Mouse (Mus musculus) B cell, adult 2 months (primary cell): ENCODE measurements around the gene Junb.

ENCODE experiments used
- DNase-seq, 2 experiments: peaks; one replicate each; pipeline ENCODE4 v3.0.0; 2022

Gene Junb

DNA sequence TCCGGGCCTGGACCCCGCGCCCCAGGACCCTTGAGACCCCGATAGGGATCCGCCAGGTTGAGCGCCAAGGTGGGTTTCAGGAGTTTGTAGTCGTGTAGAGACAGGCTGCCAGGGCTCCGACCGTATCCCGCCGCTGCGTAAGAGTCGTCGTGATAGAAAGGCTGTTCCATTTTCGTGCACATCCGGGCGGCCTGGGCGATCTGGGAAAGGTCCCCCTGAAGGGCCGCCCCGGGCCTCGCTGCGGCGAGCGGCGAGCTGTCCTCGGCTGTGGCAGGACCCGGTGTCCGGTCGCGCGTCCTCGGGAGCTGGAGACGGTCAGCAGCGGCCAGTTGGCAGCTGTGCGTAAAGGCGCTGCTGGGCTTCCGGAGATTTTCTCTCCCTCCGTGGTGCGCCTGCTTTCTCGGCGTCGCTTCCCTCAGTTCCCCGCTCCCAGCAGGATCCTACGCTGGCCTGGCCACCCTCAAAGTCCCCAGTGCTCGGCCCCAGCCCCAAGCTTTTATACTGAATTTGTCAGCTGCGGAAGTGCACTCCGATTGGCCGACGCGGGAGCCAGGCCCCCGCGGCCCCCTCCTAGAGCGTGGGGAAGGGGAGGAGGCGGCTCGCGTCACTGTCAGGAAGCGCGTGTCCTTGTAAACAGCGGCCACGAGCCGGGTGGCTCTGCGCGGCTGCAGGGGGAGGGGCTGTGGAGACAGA, at the start of gene Junb:
Gene Junb (minus strand): TSS at position 471 of the 693 bp plus-strand sequence.
- DNase-seq = peak; percentile 95 to 97

DNA sequence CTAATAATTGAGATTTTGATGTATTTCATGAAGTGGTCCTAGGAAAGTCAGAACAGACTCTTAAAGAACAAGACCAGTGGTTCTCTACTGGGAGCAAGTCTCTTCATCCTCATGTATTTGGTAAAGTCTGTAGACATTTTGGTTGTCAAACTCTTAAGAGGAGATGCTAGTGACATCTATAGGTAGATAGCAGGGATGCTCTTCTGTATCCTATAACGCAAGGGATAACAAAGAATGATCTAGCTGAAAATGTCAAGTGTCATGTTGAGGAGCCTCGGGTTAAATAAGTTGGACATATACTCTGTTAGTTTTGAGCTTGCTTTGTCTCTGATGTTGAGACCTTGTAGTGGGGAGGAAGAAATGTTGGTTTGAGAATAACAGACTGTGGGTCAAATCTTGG, 49.4 kb upstream of the Junb start:
- DNase-seq = no peak

DNA sequence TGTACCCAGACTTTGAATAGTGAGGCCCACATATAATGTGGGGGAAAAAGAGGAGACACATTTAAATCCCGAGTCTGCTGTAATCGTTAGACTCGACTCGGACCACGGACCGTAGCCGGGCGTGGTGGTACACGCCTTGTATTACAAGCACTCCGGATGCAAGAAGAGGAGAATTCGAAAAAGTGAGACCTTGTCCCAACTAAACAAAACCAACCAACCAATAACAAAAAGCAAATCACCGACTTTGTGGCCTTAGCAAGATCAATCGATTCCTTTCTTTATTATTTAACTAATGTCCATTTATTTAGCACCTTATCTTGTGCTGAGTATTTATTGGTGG, 49.0 kb upstream of the Junb start:
- DNase-seq = peak in 1 of 2 experiments; percentile 31

- DNase-seq = peak; percentile 93 to 94
Observed at GRCm38 (mm10) chr8:85026670-85027515, 48.4 kb upstream of the Junb start, which contains the start of gene Trir. Gene Trir (plus strand): TSS chr8:85026823.

DNA sequence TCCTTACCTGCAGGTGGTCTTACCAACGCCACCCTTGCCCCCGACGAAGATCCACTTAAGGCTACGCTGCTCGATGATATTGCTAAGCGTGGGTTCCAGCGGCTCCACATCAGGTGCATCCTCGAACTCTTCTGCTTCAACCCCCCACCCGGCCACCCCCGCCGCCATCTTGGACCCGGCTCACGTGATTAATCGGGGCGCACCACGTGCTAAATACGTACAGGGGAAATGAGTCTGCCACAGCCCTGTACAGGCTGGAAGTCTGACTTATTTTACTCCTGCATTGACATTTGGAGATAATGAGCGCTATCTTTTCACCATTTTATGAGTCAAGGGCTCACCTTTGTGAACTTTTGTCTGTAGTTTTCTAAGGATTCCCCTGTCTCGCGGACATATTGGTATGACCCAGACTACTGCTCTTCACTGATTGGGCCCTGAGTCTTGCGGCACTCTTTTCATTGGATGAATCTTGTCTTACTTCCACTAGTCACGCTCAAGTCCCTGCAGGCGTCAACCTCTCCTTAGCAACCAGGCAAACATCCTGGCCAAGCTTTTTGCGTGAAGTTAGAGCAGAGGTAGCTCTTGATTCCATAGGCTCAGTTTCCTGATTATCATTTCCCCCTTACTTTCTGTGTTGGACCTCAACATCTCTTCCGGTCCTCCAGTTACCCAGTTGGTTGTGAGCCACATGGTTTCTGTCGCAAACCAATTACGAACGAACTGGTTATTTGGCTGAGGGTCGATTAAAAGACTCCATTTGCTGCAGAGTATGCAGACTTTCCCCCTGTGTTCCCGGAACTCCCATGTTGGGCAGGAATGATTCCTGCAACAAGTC, 46.8 kb upstream of the Junb start, which contains the start of gene Asna1:
Gene Asna1 (minus strand): TSS at position 184 of the 835 bp plus-strand sequence.
- DNase-seq = peak; percentile 85 to 86

DNA sequence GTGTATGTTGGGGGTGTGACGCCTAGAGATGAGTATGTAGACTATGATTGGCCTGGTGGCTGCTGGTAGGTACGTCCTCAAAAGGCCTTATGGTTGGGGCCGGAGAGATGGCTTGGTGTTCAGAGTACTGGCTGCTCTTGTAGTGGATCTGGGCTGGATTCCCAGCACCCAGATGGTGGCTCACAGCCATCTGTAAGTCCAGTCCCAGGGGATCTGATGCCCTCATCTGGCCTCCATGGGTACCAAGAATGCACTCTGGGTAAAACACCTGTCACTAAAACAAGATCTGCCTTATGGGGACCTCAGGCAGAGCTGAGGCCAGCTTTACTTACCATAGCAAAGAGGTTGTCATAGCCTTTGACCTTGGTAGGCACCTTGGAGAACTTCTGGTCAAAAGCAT, 45.3 kb upstream of the Junb start:
- DNase-seq = no peak

- DNase-seq = peak; percentile 37 to 46
Observed at GRCm38 (mm10) chr8:85021514-85022055, 43.1 kb upstream of the Junb start.

DNA sequence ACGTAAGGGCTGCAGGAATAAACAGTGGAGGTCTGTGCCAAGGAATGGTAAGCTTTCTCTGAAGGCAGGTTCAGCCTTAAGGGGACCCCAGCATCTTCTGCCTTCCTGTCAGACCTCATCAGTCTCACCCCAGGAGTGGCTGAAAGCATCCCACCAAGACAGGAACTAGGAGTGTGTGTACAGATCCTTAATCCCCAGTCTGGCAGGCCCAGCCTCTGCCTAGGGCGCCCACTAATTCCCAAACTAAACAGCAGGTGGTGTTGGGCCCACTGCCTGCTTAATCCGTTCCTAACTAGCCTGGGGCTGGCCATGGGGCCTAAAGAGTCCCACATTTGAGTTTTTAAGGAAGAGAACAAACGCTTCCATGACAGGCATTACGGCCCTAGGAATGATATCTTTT, 38.7 kb upstream of the Junb start:
- DNase-seq = no peak

- no peak for DNase-seq
Observed at GRCm38 (mm10) chr8:85016724-85017123, 38.2 kb upstream of the Junb start.

DNA sequence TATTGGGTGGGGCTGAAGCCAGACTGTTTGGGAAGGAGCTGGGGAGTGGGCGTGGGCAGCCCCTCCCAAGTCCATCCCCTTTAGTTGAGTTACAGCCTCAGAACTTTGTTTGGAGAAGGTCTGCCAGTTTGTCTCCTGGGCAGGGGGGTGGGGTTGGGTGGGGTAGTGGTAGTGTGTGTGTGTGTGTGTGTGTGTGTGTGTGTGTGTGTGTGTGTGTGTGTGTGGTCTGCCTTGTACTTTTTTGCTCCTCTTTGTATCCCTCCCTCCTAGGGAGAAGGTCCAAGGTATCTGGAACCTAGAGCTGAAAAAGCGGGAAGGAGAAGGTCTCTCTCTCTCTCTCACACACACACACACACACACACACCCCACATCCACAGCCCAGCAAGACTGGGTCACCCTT, 35.9 kb upstream of the Junb start, which contains the start of gene Best2:
Gene Best2 (minus strand): TSS at position 101 of the 400 bp plus-strand sequence.
- DNase-seq = no peak

DNA sequence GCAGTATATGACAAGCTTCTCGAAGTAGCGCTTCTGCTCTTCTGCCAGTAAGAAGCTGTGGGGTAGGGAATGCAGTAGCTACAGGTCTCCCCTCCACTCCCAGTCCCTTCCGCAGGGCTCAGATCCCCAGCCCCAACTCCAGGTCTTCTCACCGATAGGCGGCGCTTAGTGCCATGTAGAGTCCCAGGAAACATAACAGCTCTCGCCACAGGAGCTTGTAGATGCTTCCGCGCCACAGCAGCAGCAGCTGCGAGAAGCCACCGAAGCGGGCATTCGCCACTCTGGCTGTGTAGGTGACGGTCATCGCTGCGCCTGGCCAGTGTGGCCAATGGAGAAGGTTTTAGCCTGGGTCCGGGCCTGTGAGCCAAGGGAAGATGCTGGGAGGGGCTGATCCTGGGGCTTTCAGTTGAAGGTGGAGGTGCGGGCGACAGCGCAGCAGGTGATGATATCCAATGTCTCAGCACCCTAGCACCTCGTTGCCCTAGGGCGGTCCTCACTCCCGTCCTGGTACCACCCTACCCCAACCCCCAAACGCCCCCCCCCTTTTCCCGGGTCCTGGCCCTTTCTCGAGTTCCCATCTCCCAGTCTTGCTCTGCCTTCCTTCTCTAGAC, 34.8 kb upstream of the Junb start:
- peak; percentile 76 to 78 for DNase-seq

DNA sequence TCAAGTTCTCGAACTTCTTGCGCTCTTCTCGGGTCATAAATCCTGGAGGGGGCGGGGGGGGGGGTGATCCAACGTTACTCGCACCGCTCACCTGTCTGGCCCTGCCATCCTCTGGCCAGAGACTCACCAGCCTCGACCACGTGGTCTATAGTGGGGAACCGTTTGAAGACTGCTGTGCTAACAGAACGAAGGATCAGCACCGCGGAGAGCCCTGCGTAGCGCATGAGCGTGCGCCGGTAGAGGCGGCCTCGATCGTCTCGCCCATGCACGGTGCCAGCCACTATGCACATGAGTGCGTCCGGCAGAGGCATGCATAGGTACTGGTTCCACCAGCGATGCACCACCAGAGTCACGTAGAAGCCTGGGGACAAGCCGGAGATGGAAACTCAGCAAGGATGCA, 32.7 kb upstream of the Junb start:
- no peak for DNase-seq

- DNase-seq = peak; percentile 69 to 70
Observed at GRCm38 (mm10) chr8:85007686-85008085, 29.2 kb upstream of the Junb start.

- peak; percentile 94 to 96 for DNase-seq
Observed at GRCm38 (mm10) chr8:84997649-84998295, 19.3 kb upstream of the Junb start.

DNA sequence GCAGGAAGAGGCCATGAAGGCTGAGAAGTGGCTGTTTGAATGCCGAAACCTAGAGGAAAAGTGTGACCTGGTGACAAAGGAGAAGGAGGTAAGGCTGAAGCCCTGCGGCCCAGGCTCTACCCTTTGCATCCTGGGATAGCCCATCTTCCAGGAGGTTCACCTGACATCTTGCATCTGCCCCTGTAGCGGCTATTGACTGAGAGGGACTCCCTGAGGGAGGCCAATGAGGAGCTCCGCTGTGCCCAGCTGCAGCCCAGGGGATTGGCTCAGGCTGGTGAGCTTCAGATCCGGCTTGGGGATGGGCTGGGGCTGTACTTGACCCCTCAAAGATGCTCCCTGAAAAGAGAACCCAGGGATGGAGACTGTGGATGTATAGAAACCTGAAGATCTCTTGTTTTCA, 18.5 kb upstream of the Junb start:
- DNase-seq = no peak

- DNase-seq = no peak
Observed at GRCm38 (mm10) chr8:84995680-84996079, 17.2 kb upstream of the Junb start.

DNA sequence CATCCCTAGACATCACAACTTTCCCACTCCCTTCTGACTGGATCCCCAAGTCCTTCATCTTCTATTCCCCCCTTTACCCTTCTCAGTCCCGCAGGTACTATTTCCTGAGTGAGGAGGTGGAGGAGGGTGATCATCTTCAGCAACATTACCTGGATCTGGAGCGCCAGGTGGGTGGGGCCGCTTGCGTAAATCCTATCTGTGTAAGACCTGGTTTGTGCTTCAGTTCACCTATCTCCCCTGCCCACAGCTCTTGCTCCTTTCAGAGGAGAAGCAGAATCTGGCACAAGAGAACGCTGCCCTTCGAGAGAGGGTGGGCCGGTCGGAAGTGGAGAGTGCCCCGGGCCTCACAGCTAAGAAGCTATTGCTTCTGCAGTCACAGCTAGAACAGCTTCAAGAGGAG, 15.9 kb upstream of the Junb start:
- DNase-seq = no peak

- peak; percentile 65 to 68 for DNase-seq
Observed at GRCm38 (mm10) chr8:84990836-84991235, 12.3 kb upstream of the Junb start.

- DNase-seq = peak; percentile 98 to 99
Observed at GRCm38 (mm10) chr8:84990349-84990748, 11.8 kb upstream of the Junb start, which contains the start of gene Hook2. Gene Hook2 (plus strand): TSS chr8:84990603.

DNA sequence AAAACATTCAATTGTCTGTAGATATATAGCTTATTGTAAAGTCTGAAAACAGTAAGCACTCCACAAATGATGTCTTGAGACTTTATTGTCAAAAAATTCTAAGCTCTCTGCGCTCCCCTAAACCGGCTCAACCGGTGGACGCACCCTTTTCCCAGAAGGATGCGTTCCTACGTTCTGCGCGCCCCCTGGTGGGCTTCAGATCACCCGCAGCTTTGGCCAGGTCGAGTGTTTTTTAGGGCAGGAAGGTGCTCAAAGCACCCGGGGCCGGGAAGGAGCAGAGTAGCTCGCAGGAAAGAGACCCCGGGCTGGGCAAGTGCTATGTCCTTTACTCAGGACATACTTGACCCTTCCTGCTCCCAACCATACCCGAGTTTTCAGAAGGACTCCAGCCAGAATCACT, 11.3 kb upstream of the Junb start:
- peak; percentile 92 for DNase-seq

DNA sequence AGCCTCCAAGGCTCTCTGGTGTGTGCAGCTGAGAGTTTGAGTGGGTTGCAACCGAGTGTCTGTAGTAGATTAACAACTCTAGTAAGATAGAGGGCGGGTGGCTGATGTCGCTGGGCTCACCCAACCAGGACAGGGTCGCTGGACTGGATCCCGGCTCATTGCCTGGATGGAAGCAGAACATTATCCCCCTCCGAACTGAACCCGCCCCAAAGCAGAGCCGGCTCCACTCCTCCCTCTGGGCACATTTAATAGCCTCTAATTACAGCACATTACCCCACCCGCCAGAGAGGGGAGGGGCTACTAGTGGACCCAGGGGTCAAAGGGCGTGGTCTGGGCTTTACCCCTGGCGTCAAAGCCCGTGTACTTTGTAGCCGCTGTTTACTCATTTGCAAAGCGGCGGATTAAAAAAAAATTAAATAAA, 10.8 kb upstream of the Junb start:
- DNase-seq = peak; percentile 39 to 44

- DNase-seq = no peak
Observed at GRCm38 (mm10) chr8:84987903-84988302, 9.4 kb upstream of the Junb start.
